Mouse (Mus musculus) MEL (cell line): ENCODE results near the gene Ctdsp2. TPM values are rescaled to one million over a fixed set of nuclear protein-coding genes. Genes with fewer than 3 reads are reported as not detected.

ENCODE experiments used
- DNase-seq: peaks from one replicate; pipeline ENCODE4 v3.0.0; 2011; ENCODE audit warnings: low read depth, low spot score
- H3K27ac ChIP-seq: 2 replicates; pipeline ENCODE4 v1.5.1; 2012; ENCODE audit warnings: low read depth, mild to moderate bottlenecking, control low read depth, low read length, moderate library complexity; ENCODE audit not compliant: control insufficient read depth
- H3K27me3 ChIP-seq, 2 experiments: fragments of 150-350 bp in 1 of 2; sonication (generic) in 1 of 2; 2 replicates each; pipeline ENCODE4 v1.6.1; 2012; ENCODE audit warnings: low read length in 2 of 2, mild to moderate bottlenecking in 2 of 2, improper control_type of control experiment in 1 of 2, moderate library complexity in 1 of 2; ENCODE audit not compliant: insufficient read depth in 2 of 2, control insufficient read depth in 1 of 2
- H3K36me3 ChIP-seq, 2 experiments: 2 replicates each; pipeline ENCODE4 v1.6.1; 2012 to 2014; ENCODE audit warnings: low read length in 2 of 2, improper control_type of control experiment in 1 of 2, inconsistent platforms in 1 of 2, mild to moderate bottlenecking in 1 of 2; ENCODE audit not compliant: insufficient read depth in 2 of 2, control insufficient read depth in 1 of 2
- H3K4me1 ChIP-seq, 2 experiments: fragments of 150-350 bp in 1 of 2; sonication (generic) in 1 of 2; 2 replicates each; pipeline ENCODE4 v1.6.1; 2012; ENCODE audit warnings: low read length in 2 of 2, improper control_type of control experiment in 1 of 2, mild to moderate bottlenecking in 1 of 2; ENCODE audit not compliant: insufficient read depth in 2 of 2, control insufficient read depth in 1 of 2
- H3K4me3 ChIP-seq, 2 experiments: fragments of 150-350 bp in 1 of 2; sonication (generic) in 1 of 2; 2 replicates each; pipeline ENCODE4 v1.5.1; 2012; ENCODE audit warnings: low read depth in 2 of 2, low read length in 2 of 2, mild to moderate bottlenecking in 2 of 2, moderate library complexity in 2 of 2, control low read depth in 1 of 2, improper control_type of control experiment in 1 of 2; ENCODE audit not compliant: control insufficient read depth in 1 of 2, insufficient read depth in 1 of 2
- H3K79me2 ChIP-seq: 2 replicates; pipeline ENCODE4 v1.6.1; 2012; ENCODE audit warnings: mild to moderate bottlenecking, low read length, moderate library complexity; ENCODE audit not compliant: control insufficient read depth, poor library complexity, insufficient read depth
- H3K9ac ChIP-seq: 2 replicates; pipeline ENCODE4 v1.6.1; 2012; ENCODE audit warnings: low read depth, mild to moderate bottlenecking, control low read depth, low read length, moderate library complexity; ENCODE audit not compliant: control insufficient read depth, poor library complexity, severe bottlenecking
- H3K9me3 ChIP-seq: fragments of 150-350 bp; sonication (generic); replicated peaks from 2 replicates; pipeline ENCODE4 v1.6.1; 2012; ENCODE audit warnings: mild to moderate bottlenecking, low read length, improper control_type of control experiment, moderate library complexity; ENCODE audit not compliant: insufficient read depth
- BHLHE40 ChIP-seq: IDR thresholded peaks from 2 replicates; pipeline ENCODE4 v1.6.1; 2012; ENCODE audit warnings: low read depth, mild to moderate bottlenecking, inconsistent platforms, low read length, improper control_type of control experiment, borderline replicate concordance
- CHD2 ChIP-seq: IDR thresholded peaks from 2 replicates; pipeline ENCODE4 v1.6.1; 2011; ENCODE audit warnings: low read length, improper control_type of control experiment
- E2F4 ChIP-seq: IDR thresholded peaks from 2 replicates; pipeline ENCODE4 v1.6.1; 2011; ENCODE audit warnings: low read depth, low read length, improper control_type of control experiment, borderline replicate concordance
- ELF1 ChIP-seq: IDR thresholded peaks from 2 replicates; pipeline ENCODE4 v1.6.1; 2014; ENCODE audit warnings: low read depth, mild to moderate bottlenecking, inconsistent platforms, low read length, improper control_type of control experiment, moderate library complexity
- EP300 ChIP-seq, 2 experiments: IDR thresholded peaks; 2 replicates each; pipeline ENCODE4 v1.6.1; 2011; ENCODE audit warnings: improper control_type of control experiment in 2 of 2, low read length in 2 of 2, low read depth in 1 of 2, mild to moderate bottlenecking in 1 of 2
- ETS1 ChIP-seq: IDR thresholded peaks from 2 replicates; pipeline ENCODE4 v1.6.1; 2012; ENCODE audit warnings: low read depth, mild to moderate bottlenecking, inconsistent platforms, low read length, improper control_type of control experiment, moderate library complexity
- GATA1 ChIP-seq: IDR thresholded peaks from 2 replicates; pipeline ENCODE4 v1.6.1; 2011; ENCODE audit warnings: low read depth, low read length, improper control_type of control experiment
- HCFC1 ChIP-seq: IDR thresholded peaks from 2 replicates; pipeline ENCODE4 v1.6.1; 2012; ENCODE audit warnings: low read depth, mild to moderate bottlenecking, inconsistent platforms, low read length, improper control_type of control experiment, moderate library complexity
- JUND ChIP-seq: IDR thresholded peaks from 2 replicates; pipeline ENCODE4 v1.6.1; 2011; ENCODE audit warnings: low read depth, mild to moderate bottlenecking, improper control_type of control experiment, low read length
- KAT2A ChIP-seq: conservative IDR thresholded peaks from 2 replicates; pipeline ENCODE4 v1.6.1; 2012; ENCODE audit warnings: low read depth, low read length, improper control_type of control experiment, inconsistent platforms
- MAFK ChIP-seq: IDR thresholded peaks from 2 replicates; pipeline ENCODE4 v1.6.1; 2011; ENCODE audit warnings: low read depth, mild to moderate bottlenecking, low read length, improper control_type of control experiment, borderline replicate concordance
- MAX ChIP-seq: IDR thresholded peaks from 2 replicates; pipeline ENCODE4 v1.6.1; 2011; ENCODE audit warnings: low read length, improper control_type of control experiment
- MYC ChIP-seq: IDR thresholded peaks from 2 replicates; pipeline ENCODE4 v1.6.1; 2011; ENCODE audit warnings: low read depth, mild to moderate bottlenecking, low read length, improper control_type of control experiment, moderate library complexity
- NELFE ChIP-seq: IDR thresholded peaks from 2 replicates; pipeline ENCODE4 v1.6.1; 2011; ENCODE audit warnings: low read depth, low read length, improper control_type of control experiment
- NRF1 ChIP-seq: IDR thresholded peaks from 2 replicates; pipeline ENCODE4 v1.6.1; 2014; ENCODE audit warnings: low read depth, mild to moderate bottlenecking, inconsistent platforms, low read length, improper control_type of control experiment, moderate library complexity; ENCODE audit not compliant: poor library complexity, insufficient read depth, severe bottlenecking
- POLR2A ChIP-seq, 2 experiments: IDR thresholded peaks; 2 replicates each; pipeline ENCODE4 v1.6.1; 2011 to 2012; ENCODE audit warnings: low read length in 2 of 2, mild to moderate bottlenecking in 2 of 2, control low read depth in 1 of 2, improper control_type of control experiment in 1 of 2, low read depth in 1 of 2, moderate library complexity in 1 of 2; ENCODE audit not compliant: control insufficient read depth in 1 of 2, insufficient read depth in 1 of 2, poor library complexity in 1 of 2
- POLR2AphosphoS2 ChIP-seq: IDR thresholded peaks from 2 replicates; pipeline ENCODE4 v1.6.1; 2011; ENCODE audit warnings: low read length, improper control_type of control experiment
- SIN3A ChIP-seq: IDR thresholded peaks from 2 replicates; pipeline ENCODE4 v1.6.1; 2012; ENCODE audit warnings: low read length, improper control_type of control experiment, inconsistent platforms
- TAL1 ChIP-seq: IDR thresholded peaks from 2 replicates; pipeline ENCODE4 v1.6.1; 2012; ENCODE audit warnings: mild to moderate bottlenecking, inconsistent platforms, low read length, moderate library complexity, mixed read lengths
- TBP ChIP-seq: IDR thresholded peaks from 2 replicates; pipeline ENCODE4 v1.8.0; 2011; ENCODE audit warnings: low read depth, low read length, improper control_type of control experiment
- TCF12 ChIP-seq: IDR thresholded peaks from 2 replicates; pipeline ENCODE4 v1.6.1; 2014; ENCODE audit warnings: low read depth, mild to moderate bottlenecking, inconsistent platforms, low read length, improper control_type of control experiment, moderate library complexity
- UBTF ChIP-seq: IDR thresholded peaks from 2 replicates; pipeline ENCODE4 v1.6.1; 2012; ENCODE audit warnings: low read depth, mild to moderate bottlenecking, inconsistent platforms, low read length, improper control_type of control experiment, moderate library complexity, borderline replicate concordance; ENCODE audit not compliant: insufficient read depth
- USF1 ChIP-seq: IDR thresholded peaks from 2 replicates; pipeline ENCODE4 v1.6.1; 2014; ENCODE audit warnings: low read depth, mild to moderate bottlenecking, inconsistent platforms, low read length, improper control_type of control experiment, moderate library complexity
- USF2 ChIP-seq, 2 experiments: IDR thresholded peaks; 2 replicates each; pipeline ENCODE4 v1.6.1; 2011 to 2012; ENCODE audit warnings: improper control_type of control experiment in 2 of 2, low read length in 2 of 2, borderline replicate concordance in 1 of 2, inconsistent platforms in 1 of 2, low read depth in 1 of 2, mild to moderate bottlenecking in 1 of 2; ENCODE audit not compliant: insufficient read depth in 1 of 2
- ZC3H11A ChIP-seq: IDR thresholded peaks from 2 replicates; pipeline ENCODE4 v1.6.1; 2012; ENCODE audit warnings: low read depth, mild to moderate bottlenecking, inconsistent platforms, low read length, improper control_type of control experiment
- ZNF384 ChIP-seq: IDR thresholded peaks from 2 replicates; pipeline ENCODE4 v1.6.1; 2012; ENCODE audit warnings: low read depth, mild to moderate bottlenecking, inconsistent platforms, low read length, improper control_type of control experiment
- polyA plus RNA-seq, 2 experiments: library from polyadenylated mRNA; stranded (reverse) in 1 of 2; unstranded in 1 of 2; fragments of >175 nt in 1 of 2; fragments of >200 nt in 1 of 2; gene quantifications; 2 replicates each; pipeline versions ENCODE4 v1.2.1 to v1.2.4; 2012; ENCODE audit warnings: low replicate concordance in 2 of 2, low read depth in 1 of 2; ENCODE audit not compliant: insufficient read length in 2 of 2, insufficient read depth in 1 of 2, missing spikeins in 1 of 2
- total RNA-seq: library from RNA; depleted of rRNA; stranded (reverse); fragments of 300-350 nt; gene quantifications from 2 replicates; pipeline ENCODE4 v1.2.3, GENCODE M21; 2012

Gene Ctdsp2
- total and polyA plus RNA-seq, 3 experiments = 16.7 to 69.3 TPM; not detected in 1

DNA sequence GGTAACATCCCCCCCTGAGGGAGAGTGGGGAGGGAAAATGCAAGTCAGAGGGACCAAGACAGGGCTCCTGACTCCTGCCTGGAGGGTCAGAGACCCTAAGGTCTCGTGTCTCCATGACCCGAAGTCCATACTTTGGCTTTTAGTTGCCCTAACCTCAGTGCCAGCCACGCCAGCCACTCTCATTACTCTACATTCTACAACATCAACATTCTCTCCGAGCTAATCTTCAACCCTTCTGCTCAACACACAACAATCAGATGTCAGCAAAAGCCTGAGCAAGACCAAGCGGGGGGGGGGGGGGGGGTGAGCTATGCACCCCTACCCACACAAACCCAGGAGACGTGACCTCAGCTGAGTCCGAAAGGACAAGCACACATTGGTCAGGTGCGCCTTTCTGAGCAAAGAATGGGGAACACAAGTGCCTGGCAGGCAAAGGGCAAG lies 54.8 kb downstream of the Ctdsp2 start:
- peaks cover 0 to 9% of the 10 kb centered on the region in 2 experiments; a peak in 2 of 4 replicates for H3K4me1 ChIP-seq
- no peak for DNase-seq
- H3K4me3 ChIP-seq = no peak overlapping the region
- peaks cover 12% of the 10 kb centered on the region for H3K79me2 ChIP-seq
- H3K36me3 ChIP-seq = peaks cover under 1 to 10% of the 10 kb centered on the region in 2 experiments; a peak in 3 of 4 replicates
- no peaks in the 10 kb centered on the region for H3K9me3 ChIP-seq
- TF ChIP-seq E2F4 (no peak), MAFK (no peak), POLR2AphosphoS2 (no peak), MAX (no peak), TAL1 (no peak), NRF1 (no peak), CHD2 (no peak), MYC (no peak), NELFE (no peak), UBTF (no peak), USF1 (no peak), SIN3A (no peak), USF2 (IDR thresholded peaks at IDR 0.05; ENCODE audit: borderline replicate concordance in 1 of 2, insufficient read depth in 1 of 2, low read depth in 1 of 2, low read length in 2 of 2) (no peak), TBP (no peak)
- TF ChIP-seq, all 39 proteins: peak for 0
- Histone ChIP-seq H3K9ac (no peak overlapping the region), H3K27me3 (no peaks in the 10 kb centered on the region), H3K27ac (no peak overlapping the region)

DNA sequence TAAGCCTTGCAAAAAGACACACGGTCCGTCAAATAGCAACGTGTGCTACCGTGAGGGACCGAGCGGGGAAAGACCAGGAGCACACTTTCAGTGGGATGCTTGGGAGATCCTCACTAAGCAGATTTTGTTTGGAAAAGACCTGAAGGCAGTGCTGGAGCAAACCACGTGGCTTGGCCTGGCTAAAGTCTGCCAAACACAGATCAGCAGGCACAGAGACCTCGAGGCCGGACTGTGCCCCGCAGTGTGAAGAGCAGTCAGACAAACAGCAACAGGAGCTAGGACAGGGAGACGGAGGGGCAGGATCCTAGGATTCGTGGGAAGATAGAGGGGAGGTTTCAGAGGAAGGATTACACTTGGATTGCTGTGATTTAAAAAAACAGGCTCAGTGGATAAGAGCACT lies 57.8 kb downstream of the Ctdsp2 start:
- H3K27me3 ChIP-seq = no peaks in the 10 kb centered on the region
- DNase-seq = no peak

More for the DNA sequence above, 57.8 kb downstream of the Ctdsp2 start:
- Histone ChIP-seq H3K4me3 (no peak overlapping the region), H3K36me3 (no peaks in the 10 kb centered on the region), H3K79me2 (no peaks in the 10 kb centered on the region; the same call in 1 of the 2 replicates), H3K4me1 (0 out of 4 replicates have a peak, but pooled peaks cover 0 to under 1% of the 10 kb centered on the region in 2 experiments), H3K9me3 (no peaks in the 10 kb centered on the region), H3K27ac (no peak overlapping the region), H3K9ac (no peak overlapping the region)
- TF ChIP-seq POLR2AphosphoS2 (no peak), ELF1 (no peak), MAFK (no peak), JUND (no peak), ZNF384 (no peak), E2F4 (no peak), KAT2A (no peak), GATA1 (no peak), MYC (no peak), ETS1 (no peak), EP300 (IDR thresholded peaks at IDR 0.05; ENCODE audit: low read depth in 1 of 2, low read length in 2 of 2) (no peak), SIN3A (no peak), ZC3H11A (no peak), POLR2A (IDR thresholded peaks at IDR 0.05; ENCODE audit: control insufficient read depth in 1 of 2, insufficient read depth in 1 of 2, low read depth in 1 of 2, low read length in 2 of 2, poor library complexity in 1 of 2) (no peak), HCFC1 (no peak), BHLHE40 (no peak), TCF12 (no peak)
